Mouse (Mus musculus): ENCODE results near the gene Ano1.

- no peak for TF ChIP-seq CTCF (IDR thresholded peaks at IDR 0.05; ENCODE audit: extremely low read depth, insufficient read depth, insufficient read length, insufficient replicate concordance)
- TF ChIP-seq POLR2A (IDR thresholded peaks at IDR 0.05; ENCODE audit: low read depth, low read length): no peak
Measured at GRCm38 (mm10) chr7:144663566-144663965, 88.2 kb downstream of the Ano1 start.

Data from spleen, adult 2 months (tissue).